Mouse (Mus musculus): ENCODE data around the gene Zbtb16. TPM values are rescaled to one million over a fixed set of nuclear protein-coding genes. Genes with fewer than 3 reads are reported as not detected.

Zbtb16 gene
- polyA plus RNA-seq, 1 experiment from 2014 or later, result 5.6 TPM

DNA sequence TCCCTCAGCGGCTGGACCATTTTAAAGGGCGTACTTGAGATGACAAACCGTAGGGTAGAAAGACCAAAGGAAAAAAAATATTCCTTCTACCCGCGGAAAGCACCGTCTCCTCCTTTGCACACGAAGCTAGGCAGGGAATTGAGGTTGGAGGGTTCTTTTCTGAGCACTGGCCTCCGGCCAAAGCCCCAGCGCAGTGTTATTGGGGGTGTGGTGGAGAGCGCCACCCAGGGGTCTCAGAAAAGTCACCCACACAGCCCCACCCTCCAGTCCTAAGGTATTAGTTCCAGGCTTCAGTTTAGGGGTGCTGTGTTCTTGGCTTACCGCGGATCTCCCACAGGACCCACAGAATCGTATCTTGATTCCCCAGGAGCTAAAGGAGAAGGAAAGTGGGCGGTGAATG, 1.2 kb upstream of the Zbtb16 start:
- no peak overlapping the region for H3K27ac ChIP-seq
- 2% methylated on average over 14 of the region's 14 CpGs for WGBS

DNA sequence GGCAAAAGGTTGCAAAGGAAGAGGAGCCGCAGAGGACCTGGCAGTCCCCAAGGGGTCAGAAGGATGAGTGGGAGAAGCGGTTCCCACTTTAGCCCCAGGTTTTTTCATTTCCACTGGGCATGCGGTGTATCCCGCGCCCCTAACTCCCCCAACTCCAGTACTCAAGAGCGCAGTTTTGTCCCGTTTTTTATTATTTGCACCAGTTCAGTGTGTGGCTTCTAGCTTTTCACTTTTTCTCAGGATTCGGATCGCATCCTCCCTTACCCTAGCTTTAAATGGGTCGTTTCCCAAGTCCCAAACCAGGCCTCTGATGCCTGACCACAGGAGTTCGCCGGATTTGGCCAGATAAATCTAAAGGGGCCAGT, 526 bp upstream of the Zbtb16 start:
- Histone ChIP-seq H3K9me3 (no peaks in the 10 kb centered on the region), H3K27ac (no peak overlapping the region), H3K4me3 (replicated peaks) (peak overlapping the region; percentile 55), H3K4me1 (peaks cover 40% of the 10 kb centered on the region), H3K9ac (peak overlapping the region; percentile 57; the same call in 1 of the 2 replicates), H3K36me3 (replicated peaks) (no peaks in the 10 kb centered on the region), H3K4me2 (peak overlapping the region; percentile 90), H3K27me3 (peaks cover 75% of the 10 kb centered on the region)
- no peak for ATAC-seq (ENCODE audit: low FRiP score)
- under 1% methylated on average over 12 of the region's 12 CpGs for WGBS

More for the DNA sequence above, 1.2 kb upstream of the Zbtb16 start:
- no peak for ATAC-seq (ENCODE audit: low FRiP score)
- 0 out of 2 replicates have a peak overlapping the region, but pooled peaks have one; percentile 57 for H3K9ac ChIP-seq
- H3K27me3 ChIP-seq, result peaks cover 71% of the 10 kb centered on the region
- peak overlapping the region; percentile 90 for H3K4me2 ChIP-seq
- H3K4me3 ChIP-seq (replicated peaks), result peak overlapping the region; percentile 55; the same call in 1 of the 2 replicates
- no peaks in the 10 kb centered on the region for H3K36me3 ChIP-seq (replicated peaks)
- peaks cover 37% of the 10 kb centered on the region for H3K4me1 ChIP-seq
- H3K9me3 ChIP-seq, result no peaks in the 10 kb centered on the region

DNA sequence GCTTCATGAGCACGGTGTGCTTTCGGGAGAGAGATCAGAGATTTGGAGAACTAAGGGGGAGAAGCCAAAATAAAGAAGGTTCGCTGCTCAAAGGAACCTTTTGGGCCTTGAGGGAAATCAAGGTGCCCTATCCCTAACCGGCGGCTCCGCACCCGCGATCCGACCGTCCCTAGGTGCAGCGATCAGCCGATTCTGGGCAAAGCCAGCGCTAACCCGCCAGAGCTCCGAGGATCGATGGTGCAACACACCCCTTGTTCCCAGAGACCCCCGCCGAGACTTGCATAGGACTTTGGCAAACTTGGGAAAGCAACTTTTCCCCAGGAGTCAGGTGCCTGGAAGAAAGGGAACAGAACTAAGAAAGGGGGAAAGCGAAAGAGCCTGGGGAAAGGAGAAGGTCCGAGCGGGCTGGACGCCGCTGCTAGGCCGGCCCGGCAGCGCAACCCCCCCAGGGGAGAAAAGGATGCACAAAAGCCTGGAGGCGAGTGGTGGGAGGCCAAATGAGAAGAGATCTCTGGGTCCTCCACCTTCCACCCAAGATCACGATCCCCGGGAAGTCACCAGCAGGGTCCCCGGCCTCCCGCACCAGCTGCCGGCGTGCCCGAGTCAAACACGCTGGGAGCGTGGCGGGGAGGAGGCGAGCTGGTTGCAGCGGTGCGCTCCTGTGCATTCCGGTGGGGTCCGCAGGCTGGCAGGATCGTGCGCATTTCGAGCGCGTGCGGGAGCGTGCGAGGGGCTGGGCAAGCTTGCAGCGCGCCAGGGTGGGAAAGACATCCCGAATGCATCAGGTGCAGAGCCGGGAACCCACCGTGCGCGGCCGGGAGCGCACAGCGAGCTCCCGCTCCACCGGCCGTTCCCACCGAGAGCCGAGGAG, 1.2 kb downstream of the Zbtb16 start:
- H3K4me3 ChIP-seq (replicated peaks), result peak overlapping the region; percentile 55
- H3K27me3 ChIP-seq, result peaks cover 77% of the 10 kb centered on the region
- H3K27ac ChIP-seq, result no peak overlapping the region
- under 1% methylated on average over 65 of the region's 65 CpGs for WGBS
- H3K9ac ChIP-seq, result peak overlapping the region; percentile 57
- peaks cover 40% of the 10 kb centered on the region for H3K4me1 ChIP-seq
- no peaks in the 10 kb centered on the region for H3K9me3 ChIP-seq
- ATAC-seq (ENCODE audit: low FRiP score), result 0 out of 2 replicates have a peak, but pooled peaks have one; percentile 15
- peak overlapping the region; percentile 90 for H3K4me2 ChIP-seq
- no peaks in the 10 kb centered on the region for H3K36me3 ChIP-seq (replicated peaks)

DNA sequence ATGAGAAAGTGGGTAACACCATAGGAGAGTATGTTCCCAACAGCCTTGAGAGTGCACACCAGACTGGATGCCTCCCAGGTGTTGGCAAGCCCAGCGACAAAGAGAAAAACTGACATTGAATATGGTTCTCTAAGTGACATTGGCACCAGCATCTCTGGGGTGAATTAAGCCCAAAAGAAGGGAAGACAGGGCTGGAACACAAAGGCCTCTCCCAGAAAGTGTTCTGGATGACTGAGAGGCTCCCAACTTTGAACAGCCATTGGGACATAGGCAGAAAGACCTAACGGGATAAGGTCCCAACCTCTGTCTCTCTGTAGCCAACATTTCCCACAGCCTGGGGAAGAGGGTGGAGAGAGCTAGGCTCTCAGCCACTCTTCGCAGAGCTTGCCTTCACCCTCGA, 2.0 kb downstream of the Zbtb16 start:
- Histone ChIP-seq H3K9me3 (no peaks in the 10 kb centered on the region), H3K9ac (no peak overlapping the region), H3K4me1 (peaks cover 40% of the 10 kb centered on the region), H3K4me2 (peak overlapping the region; percentile 90), H3K27ac (no peak overlapping the region), H3K27me3 (peaks cover 71% of the 10 kb centered on the region), H3K36me3 (replicated peaks) (no peaks in the 10 kb centered on the region), H3K4me3 (replicated peaks) (peak overlapping the region; percentile 55)
- ATAC-seq (ENCODE audit: low FRiP score), result no peak
- WGBS, result 16% methylated on average over 4 of the region's 4 CpGs

DNA sequence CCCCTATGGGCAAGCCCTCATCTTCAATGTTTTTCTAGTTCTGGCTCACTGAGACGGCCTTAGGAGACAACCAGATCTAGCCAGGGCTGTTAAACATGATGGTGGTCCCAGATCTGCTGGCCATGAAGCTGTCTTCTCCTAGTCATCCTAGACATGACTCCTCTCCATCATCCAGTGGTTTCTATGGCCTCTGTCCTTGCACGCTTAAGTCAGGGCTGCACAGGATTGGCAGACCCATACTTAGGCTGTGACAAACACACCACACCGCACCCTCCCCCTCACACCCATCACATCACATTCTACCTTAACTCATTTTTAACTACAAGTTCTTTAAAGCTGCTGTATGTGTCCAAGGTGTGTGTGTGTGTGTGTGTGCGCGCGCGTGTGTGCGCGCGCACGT, 2.5 kb downstream of the Zbtb16 start:
- H3K4me1 ChIP-seq, result peaks cover 40% of the 10 kb centered on the region

DNA sequence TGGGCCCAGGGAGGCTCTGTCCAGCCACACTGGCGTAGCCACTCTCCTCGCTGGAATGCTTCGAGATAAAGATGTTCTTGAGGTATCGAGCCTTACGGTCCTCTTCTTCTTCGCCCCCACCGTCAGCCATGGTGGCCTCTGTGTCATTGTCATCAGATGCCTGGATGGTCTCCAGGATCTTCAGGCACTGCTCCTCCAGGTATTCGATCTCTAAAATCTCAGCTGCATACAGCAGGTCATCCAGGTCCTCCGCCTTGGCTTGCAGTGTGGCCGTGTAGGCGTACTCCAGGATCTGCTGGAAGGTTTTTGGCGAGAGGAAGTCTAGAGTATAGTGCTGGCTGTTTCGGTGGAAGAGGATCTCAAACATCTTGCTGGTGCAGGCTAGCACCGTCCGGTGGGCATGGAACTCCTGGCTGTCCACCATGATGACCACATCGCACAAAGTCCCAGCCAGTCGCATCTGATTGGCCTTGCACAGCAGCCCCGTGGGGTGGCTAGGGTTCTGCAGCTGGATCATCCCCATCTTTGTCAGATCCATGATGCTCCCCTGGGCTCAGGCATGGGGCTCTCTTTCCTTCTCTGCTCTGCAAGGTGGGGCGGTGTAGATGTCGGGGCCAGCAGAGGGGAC, 3.4 kb downstream of the Zbtb16 start:
- Histone ChIP-seq H3K4me2 (no peak overlapping the region), H3K9me3 (no peaks in the 10 kb centered on the region), H3K4me1 (peaks cover 31% of the 10 kb centered on the region), H3K27ac (no peak overlapping the region), H3K9ac (no peak overlapping the region), H3K36me3 (replicated peaks) (no peaks in the 10 kb centered on the region), H3K27me3 (peaks cover 57% of the 10 kb centered on the region), H3K4me3 (replicated peaks) (no peak overlapping the region)
- no peak for ATAC-seq (ENCODE audit: low FRiP score)
- 95% methylated on average over 20 of the region's 20 CpGs for WGBS

More for the DNA sequence above, 2.5 kb downstream of the Zbtb16 start:
- no peak overlapping the region for H3K4me2 ChIP-seq
- H3K36me3 ChIP-seq (replicated peaks), result no peaks in the 10 kb centered on the region
- no peak overlapping the region for H3K27ac ChIP-seq
- 93% methylated on average over 11 of the region's 11 CpGs for WGBS
- H3K27me3 ChIP-seq, result peaks cover 66% of the 10 kb centered on the region
- H3K9me3 ChIP-seq, result no peaks in the 10 kb centered on the region
- ATAC-seq (ENCODE audit: low FRiP score), result no peak
- H3K4me3 ChIP-seq (replicated peaks), result no peak overlapping the region
- H3K9ac ChIP-seq, result no peak overlapping the region

DNA sequence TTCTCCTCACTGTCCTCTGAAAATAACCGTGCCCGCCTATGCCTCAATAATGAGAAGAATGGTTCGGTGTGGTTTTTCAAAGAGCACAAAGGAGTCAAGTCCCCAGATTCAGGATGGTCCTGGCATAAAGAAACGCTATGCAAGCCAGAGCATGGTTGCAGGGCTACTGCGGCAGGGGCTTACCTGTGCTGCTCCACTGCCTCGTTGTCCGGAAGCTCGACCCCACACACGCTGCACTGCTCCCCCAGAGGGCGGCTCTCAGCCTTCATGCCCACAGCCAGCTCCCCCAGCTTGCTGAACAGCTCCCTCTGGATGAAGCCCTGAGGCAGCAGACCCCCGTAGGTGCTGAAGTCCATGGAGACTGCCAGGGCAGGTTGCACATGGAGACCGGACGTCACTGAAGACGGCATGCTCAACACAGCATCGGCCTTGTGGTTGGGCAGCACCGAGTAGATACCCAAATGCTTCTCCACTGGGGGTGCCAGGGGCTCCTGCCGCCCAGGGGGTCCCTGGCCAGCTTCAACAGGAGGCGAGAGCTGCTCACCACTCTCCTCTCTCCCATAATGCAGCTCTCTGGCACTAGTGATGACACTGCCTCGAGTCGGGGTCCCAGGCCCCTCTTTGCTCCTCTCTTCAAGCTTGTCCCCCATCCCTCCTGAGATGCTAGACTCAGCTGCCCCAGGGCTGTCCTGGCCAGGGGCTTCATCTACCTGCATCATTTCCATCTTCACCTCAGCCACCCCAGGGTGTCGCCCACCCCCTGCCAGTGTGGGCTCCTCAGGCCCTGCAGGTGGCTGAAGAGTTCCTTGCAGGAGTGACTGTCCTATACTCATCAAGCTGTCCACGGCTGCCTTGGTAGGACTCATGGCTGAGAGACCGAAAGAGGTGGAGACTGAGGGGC, 4.2 kb downstream of the Zbtb16 start:
- no peak for ATAC-seq (ENCODE audit: low FRiP score)
- WGBS, result 88% methylated on average over 23 of the region's 23 CpGs
- H3K9ac ChIP-seq, result no peak overlapping the region
- H3K36me3 ChIP-seq (replicated peaks), result no peaks in the 10 kb centered on the region
- no peak overlapping the region for H3K27ac ChIP-seq
- no peak overlapping the region for H3K4me3 ChIP-seq (replicated peaks)
- H3K27me3 ChIP-seq, result peaks cover 50% of the 10 kb centered on the region
- H3K4me1 ChIP-seq, result peaks cover 24% of the 10 kb centered on the region
- H3K9me3 ChIP-seq, result no peaks in the 10 kb centered on the region
- no peak overlapping the region for H3K4me2 ChIP-seq

DNA sequence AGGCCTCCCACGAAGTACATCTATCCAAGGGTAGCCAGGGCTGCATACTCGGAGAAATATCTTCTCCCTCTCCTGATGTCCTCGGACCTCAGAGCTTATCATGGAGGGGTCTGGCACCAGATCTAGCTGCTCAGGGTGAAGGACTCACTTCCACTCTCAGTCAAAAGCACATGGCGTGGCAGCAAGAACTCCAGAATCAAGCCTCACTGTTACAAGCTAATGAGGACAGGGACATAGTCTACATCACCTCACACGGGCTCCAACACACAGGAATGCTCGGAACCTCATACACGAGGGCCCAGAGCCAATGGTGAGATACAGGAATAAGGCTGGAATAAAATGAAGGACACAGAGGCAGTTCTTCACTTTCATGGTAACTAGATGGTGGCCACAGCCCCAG, 7.2 kb downstream of the Zbtb16 start:
- Histone ChIP-seq H3K9ac (no peak overlapping the region), H3K27ac (no peak overlapping the region), H3K27me3 (peaks cover 44% of the 10 kb centered on the region), H3K4me1 (peaks cover 16% of the 10 kb centered on the region), H3K36me3 (replicated peaks) (no peaks in the 10 kb centered on the region), H3K4me2 (no peak overlapping the region), H3K4me3 (replicated peaks) (no peak overlapping the region), H3K9me3 (no peaks in the 10 kb centered on the region)
- ATAC-seq (ENCODE audit: low FRiP score), result no peak
- WGBS, result 88% methylated on average over 7 of the region's 7 CpGs

DNA sequence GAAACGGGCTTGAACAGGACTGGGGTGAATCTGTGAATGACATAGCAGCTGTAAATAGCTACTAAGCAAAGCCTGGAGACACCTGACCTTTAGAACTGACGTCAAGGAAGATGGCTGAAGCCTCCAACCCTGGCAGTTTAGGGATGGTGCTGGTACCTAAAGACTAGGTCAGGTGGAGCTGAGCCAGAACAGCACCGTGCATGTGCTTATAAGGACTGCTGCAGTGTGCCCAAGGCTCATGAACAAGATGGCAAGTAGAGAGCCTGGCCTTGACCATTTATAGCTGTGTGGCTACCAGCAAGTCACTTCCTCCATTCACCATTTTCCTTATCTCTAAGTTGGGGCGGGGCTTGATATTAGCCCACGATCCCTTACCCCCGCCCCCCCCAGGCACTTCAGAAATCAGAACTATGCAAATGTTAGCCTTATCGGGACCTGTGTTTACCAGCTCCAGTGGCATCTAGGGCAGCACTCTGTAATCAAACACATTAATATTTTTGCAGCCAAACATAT, 9.6 kb downstream of the Zbtb16 start:
- 86% methylated on average over 7 of the region's 7 CpGs for WGBS
- Histone ChIP-seq H3K27ac (no peak overlapping the region), H3K36me3 (replicated peaks) (no peaks in the 10 kb centered on the region), H3K9ac (no peak overlapping the region), H3K9me3 (no peaks in the 10 kb centered on the region), H3K4me1 (peaks cover 33% of the 10 kb centered on the region), H3K27me3 (peaks cover 28% of the 10 kb centered on the region), H3K4me3 (replicated peaks) (no peak overlapping the region), H3K4me2 (no peak overlapping the region)
- ATAC-seq (ENCODE audit: low FRiP score), result no peak

DNA sequence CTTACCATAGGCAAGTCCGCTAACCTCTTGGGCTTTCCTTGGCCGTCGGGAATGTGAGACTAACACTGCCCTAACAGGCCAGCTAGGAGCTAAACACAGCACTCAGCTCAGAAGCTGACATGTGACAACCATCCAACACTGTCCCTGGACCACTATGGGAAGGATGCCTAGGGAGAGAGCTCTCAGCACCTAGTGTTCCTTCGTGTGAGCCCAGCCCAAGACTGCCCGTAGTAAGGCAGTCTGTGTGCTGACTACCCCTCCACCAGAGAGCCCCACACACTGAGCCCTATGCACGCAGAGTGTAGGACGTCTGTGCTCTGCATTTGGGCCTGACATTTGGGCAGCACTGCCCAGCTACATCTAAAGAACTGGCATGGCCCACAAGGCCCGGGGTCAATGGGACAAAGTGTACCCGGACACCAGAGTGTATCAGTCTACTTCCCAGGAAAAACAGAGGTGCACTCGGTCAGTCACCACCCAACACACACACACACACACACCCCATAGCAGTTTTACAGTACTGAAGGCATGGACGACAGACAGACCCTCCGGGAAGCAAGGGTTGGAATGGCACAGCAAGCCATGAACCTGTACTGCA, 11.4 kb downstream of the Zbtb16 start:
- Histone ChIP-seq H3K9ac (no peak overlapping the region), H3K36me3 (replicated peaks) (no peaks in the 10 kb centered on the region), H3K4me3 (replicated peaks) (no peak overlapping the region), H3K9me3 (no peaks in the 10 kb centered on the region), H3K27ac (no peak overlapping the region), H3K4me1 (peaks cover 43% of the 10 kb centered on the region), H3K27me3 (peaks cover 23% of the 10 kb centered on the region), H3K4me2 (no peak overlapping the region)
- no peak for ATAC-seq (ENCODE audit: low FRiP score)
- WGBS, result 58% methylated on average over 12 of the region's 12 CpGs

DNA sequence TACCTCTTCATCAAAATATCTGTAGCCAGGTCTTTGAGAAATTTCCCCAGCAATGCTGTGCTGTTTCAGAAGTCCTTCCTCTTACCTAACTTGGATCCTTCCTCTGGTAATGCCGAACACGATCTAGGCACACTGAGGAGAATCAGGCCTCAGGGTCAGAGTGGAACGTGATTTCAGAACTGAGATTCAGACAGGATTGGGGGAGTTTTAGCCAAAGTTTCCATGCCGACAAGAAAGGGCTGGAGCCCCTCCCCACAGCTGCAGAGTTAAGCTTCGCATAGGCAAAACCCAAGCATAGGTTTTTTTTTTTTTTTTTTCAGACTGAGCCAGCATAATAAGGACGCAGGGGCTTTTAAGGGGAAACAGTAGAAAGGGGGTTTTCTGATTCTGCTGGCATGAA, 12.2 kb downstream of the Zbtb16 start:
- H3K27ac ChIP-seq, result no peak overlapping the region
- 14% methylated on average over 6 of the region's 6 CpGs for WGBS
- H3K36me3 ChIP-seq (replicated peaks), result no peaks in the 10 kb centered on the region
- no peak overlapping the region for H3K4me2 ChIP-seq
- no peak for ATAC-seq (ENCODE audit: low FRiP score)
- H3K4me3 ChIP-seq (replicated peaks), result no peak overlapping the region
- H3K9ac ChIP-seq, result no peak overlapping the region
- H3K4me1 ChIP-seq, result peaks cover 43% of the 10 kb centered on the region
- H3K9me3 ChIP-seq, result no peaks in the 10 kb centered on the region
- peaks cover 23% of the 10 kb centered on the region for H3K27me3 ChIP-seq

Data from forebrain, embryonic 12.5 days (tissue).